Mouse (Mus musculus): Measurements from ENCODE around the gene Gm10192. TPM values are rescaled to one million over a fixed set of nuclear protein-coding genes. Genes with fewer than 3 reads are reported as not detected.
"Not testable (repeated sequence)": the region's sequence is repeated elsewhere in the genome, so short reads cannot be mapped to it uniquely, and the experiment has no call there.

Gm10192 gene
- not detected in 2 replicates for polyA plus RNA-seq (2016; fragmentation: Nextera tagmentation; extraction: Ambion mirVana)

DNA sequence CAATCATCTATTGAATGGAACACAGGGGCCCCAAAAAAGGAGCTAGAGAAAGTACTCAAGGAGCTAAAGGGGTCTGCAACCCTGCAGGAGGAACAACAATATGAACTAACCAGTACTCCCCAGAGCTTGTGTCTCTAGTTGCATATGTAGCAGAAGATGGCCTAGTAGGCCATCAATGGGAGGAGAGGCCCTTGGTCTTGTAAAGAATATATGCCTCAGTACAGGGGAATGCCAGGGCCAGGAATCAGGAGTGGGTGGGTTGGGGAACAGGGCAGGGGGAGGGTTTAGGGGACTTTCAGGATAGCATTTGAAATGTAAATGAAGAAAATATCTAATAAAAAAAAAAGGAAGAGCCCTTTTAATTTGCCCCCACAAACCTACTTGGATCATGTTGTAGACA is at the start of gene Gm10192:
Gene Gm10192, minus strand, starts transcription at position 101 of the 400 bp plus-strand sequence.
- H3K27ac ChIP-seq; H3K4me3 ChIP-seq; ATAC-seq (ENCODE audit: low FRiP score): not testable (repeated sequence)

DNA sequence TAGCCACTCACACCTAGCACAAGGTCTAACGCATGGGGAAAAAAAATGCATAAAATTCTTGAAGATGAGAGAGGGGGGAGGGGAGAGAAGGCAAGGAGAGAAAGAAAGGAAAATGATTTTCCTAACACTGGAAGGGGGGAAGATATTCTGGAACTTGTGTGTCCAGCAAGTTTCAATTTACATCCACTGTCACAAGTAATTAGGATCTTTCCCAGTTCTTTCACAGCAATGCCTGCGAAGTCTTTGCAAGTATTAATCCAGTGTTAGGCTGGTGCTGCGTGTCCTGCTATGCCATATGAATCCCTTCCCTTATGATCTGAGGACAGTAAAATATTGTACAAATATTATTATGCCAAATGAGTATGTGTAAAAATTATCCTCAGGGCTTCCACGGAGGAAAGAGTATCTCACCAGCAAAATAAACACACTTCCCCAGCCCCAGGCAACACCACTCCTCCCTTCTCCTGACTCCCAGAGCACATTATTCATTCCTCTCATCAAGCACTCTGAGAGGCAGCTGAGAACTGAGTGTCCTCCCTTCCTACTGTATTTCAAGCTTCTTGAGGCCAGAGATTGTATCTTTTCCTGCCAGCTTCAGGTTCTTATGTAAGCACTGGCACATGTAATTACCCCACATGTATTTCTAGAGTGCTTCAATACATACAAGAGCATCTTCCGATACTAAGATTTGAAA is 47.6 kb upstream of the Gm10192 start:
- no peak for ATAC-seq (ENCODE audit: low FRiP score)

More for the DNA sequence above, at the start of gene Gm10192:
- not testable (repeated sequence) for H3K36me3 ChIP-seq; H3K4me1 ChIP-seq; H3K9me3 ChIP-seq (replicated peaks); H3K4me2 ChIP-seq (replicated peaks); H3K27me3 ChIP-seq; H3K9ac ChIP-seq

DNA sequence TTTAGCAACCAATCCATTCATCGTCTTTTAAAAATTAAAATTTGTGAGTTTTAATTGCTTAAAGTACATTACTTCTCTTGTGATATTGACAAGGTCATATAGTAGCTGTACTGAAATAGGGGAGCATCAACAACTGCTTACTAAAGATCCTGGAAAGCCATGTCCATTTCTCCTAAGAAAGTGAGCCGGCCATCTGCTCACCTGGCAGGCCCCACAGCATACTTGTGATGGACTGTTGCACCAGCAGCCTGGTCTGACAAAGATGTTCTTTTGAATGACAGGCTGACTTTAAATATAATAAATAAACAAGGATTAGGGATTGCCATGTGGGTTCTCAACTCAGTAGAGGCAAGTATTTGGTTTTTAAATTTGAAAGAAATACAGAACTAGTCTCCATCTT is 36.7 kb upstream of the Gm10192 start:
- H3K36me3 ChIP-seq = no peaks in the 10 kb centered on the region
- H3K27ac ChIP-seq = no peak overlapping the region
- no peak for ATAC-seq (ENCODE audit: low FRiP score)
- H3K9ac ChIP-seq = no peak overlapping the region
- no peaks in the 10 kb centered on the region for H3K4me1 ChIP-seq
- 94% methylated on average over 2 of the region's 2 CpGs for WGBS
- H3K27me3 ChIP-seq = no peaks in the 10 kb centered on the region
- H3K4me3 ChIP-seq = no peak overlapping the region
- no peaks in the 10 kb centered on the region for H3K9me3 ChIP-seq (replicated peaks)
- no peak overlapping the region for H3K4me2 ChIP-seq (replicated peaks)

More for the DNA sequence above, 47.6 kb upstream of the Gm10192 start:
- Histone ChIP-seq H3K27me3 (no peaks in the 10 kb centered on the region), H3K9ac (no peak overlapping the region), H3K9me3 (replicated peaks) (no peaks in the 10 kb centered on the region), H3K4me2 (replicated peaks) (no peak overlapping the region), H3K4me1 (no peaks in the 10 kb centered on the region), H3K4me3 (no peak overlapping the region), H3K36me3 (no peaks in the 10 kb centered on the region), H3K27ac (no peak overlapping the region)
- 54% methylated on average over 5 of the region's 5 CpGs for WGBS

DNA sequence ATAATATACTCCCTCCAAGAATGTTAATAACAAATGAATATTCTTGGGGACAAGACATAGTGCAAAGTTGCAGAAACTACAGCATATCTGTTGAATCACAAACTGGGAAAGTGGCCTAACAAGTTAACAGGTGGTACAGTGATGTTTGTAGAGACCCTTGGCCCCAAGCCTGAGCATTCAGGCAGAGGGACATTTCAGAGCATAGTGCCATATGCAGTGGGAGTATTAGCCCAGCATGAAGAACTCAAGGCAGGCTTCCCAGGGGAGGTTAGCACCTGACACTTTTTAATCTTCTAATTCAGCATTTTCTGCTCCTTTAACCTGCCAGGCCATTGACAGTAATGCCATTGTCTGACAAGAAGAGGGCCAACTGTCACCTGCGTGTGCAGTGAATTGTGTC is 34.9 kb upstream of the Gm10192 start:
- Histone ChIP-seq H3K9ac (no peak overlapping the region), H3K4me2 (replicated peaks) (no peak overlapping the region), H3K27ac (no peak overlapping the region), H3K4me3 (no peak overlapping the region), H3K9me3 (replicated peaks) (no peaks in the 10 kb centered on the region), H3K4me1 (no peaks in the 10 kb centered on the region), H3K27me3 (no peaks in the 10 kb centered on the region), H3K36me3 (no peaks in the 10 kb centered on the region)
- 79% methylated on average over 1 of the region's 1 CpGs for WGBS
- no peak for ATAC-seq (ENCODE audit: low FRiP score)

DNA sequence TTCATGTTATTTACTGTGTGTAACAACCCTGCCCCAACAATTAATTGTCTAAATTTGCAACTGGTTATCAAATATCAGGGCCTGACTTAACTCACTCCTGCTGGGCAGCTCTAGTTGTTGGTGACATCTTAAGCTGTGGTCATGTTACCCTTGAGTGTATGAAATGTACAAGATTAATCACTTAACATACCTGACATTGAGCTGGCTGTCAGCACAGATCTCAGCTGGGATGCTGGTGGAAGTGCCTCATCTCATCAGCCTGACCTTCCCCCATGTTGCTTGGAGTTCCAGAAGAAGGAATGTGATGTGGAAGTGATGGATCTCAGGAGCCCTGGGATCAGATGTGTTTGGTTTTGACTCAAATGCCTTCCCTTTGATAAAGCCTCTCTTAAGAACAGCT is 29.5 kb upstream of the Gm10192 start:
- no peak for ATAC-seq (ENCODE audit: low FRiP score)
- H3K27ac ChIP-seq = no peak overlapping the region
- H3K4me1 ChIP-seq = no peaks in the 10 kb centered on the region
- H3K4me2 ChIP-seq (replicated peaks) = no peak overlapping the region
- H3K36me3 ChIP-seq = no peaks in the 10 kb centered on the region
- no peaks in the 10 kb centered on the region for H3K9me3 ChIP-seq (replicated peaks)
- no peaks in the 10 kb centered on the region for H3K27me3 ChIP-seq
- H3K4me3 ChIP-seq = no peak overlapping the region
- no peak overlapping the region for H3K9ac ChIP-seq

DNA sequence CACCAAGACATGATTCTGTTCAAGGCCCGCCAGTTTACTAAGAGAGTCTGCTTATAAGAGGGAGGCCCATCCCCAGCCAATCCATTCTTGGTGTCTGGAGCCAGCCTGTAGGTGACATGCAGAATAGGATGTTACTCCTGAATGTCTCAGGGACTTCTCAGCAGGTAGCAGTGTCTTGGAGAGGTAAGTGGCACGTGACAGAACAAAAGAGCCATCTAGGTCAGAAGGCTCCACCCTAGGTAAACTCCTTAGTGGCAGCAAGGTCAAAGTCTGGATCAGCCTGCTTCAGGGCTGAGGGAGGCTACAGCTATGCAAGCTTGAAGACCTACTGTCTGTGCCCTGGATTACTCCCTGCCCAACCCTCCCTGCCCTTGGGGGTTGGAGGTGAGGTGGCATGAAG is 20.0 kb upstream of the Gm10192 start:
- H3K27me3 ChIP-seq; H3K4me1 ChIP-seq; H3K27ac ChIP-seq; H3K9ac ChIP-seq; H3K9me3 ChIP-seq (replicated peaks); ATAC-seq (ENCODE audit: low FRiP score); H3K4me3 ChIP-seq; H3K36me3 ChIP-seq; H3K4me2 ChIP-seq (replicated peaks): not testable (repeated sequence)
- 58% methylated on average over 2 of the region's 2 CpGs for WGBS

DNA sequence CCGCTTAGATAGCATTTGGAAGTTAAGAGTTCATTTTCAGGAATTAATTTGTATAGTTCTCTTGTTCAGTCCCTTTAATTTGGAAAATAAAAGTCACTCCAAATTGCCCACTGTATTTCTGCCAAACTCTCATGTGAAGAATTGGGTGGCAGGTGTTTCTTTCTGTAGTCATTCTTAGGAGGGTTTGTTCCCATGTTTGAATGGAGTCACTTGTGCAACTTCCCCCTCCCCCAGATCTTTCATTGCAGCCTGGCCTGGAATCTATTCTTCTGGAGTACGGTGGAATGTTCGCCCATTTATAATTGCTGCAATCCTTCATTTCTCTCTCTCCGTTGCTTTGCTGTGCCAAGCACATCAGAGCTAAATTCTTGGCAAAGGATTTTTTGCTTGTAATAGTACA is 10.2 kb upstream of the Gm10192 start:
- ATAC-seq (ENCODE audit: low FRiP score) = peak; percentile 58; the same call in 1 of the 2 replicates
- Histone ChIP-seq H3K9me3 (replicated peaks) (no peaks in the 10 kb centered on the region), H3K36me3 (no peaks in the 10 kb centered on the region), H3K4me1 (no peaks in the 10 kb centered on the region; the same call in 1 of the 2 replicates), H3K27me3 (no peaks in the 10 kb centered on the region), H3K9ac (no peak overlapping the region), H3K4me2 (replicated peaks) (no peak overlapping the region), H3K4me3 (no peak overlapping the region), H3K27ac (no peak overlapping the region)
- 38% methylated on average over 4 of the region's 4 CpGs for WGBS

DNA sequence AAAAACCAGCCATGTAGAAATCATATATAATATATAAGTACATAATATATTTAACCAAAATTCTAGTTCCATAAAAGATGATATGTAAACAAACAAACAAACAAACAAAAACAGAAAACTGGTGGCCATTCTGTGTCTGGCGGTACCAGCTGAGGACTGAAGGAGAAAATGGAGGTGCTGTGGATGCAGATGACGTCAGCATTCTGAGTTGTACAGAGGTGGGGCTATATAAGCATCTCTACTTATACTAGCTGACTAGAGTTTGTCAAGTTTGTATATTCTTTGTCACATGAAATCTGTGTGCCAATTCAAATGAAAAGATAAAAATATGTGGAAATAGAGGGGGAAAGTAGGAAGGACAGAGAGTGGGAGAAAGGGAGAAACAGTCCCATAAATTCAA is 9.6 kb upstream of the Gm10192 start:
- Histone ChIP-seq H3K4me2 (replicated peaks) (no peak overlapping the region), H3K9me3 (replicated peaks) (no peaks in the 10 kb centered on the region), H3K4me1 (no peaks in the 10 kb centered on the region; the same call in 1 of the 2 replicates), H3K36me3 (no peaks in the 10 kb centered on the region), H3K9ac (no peak overlapping the region), H3K4me3 (no peak overlapping the region), H3K27ac (no peak overlapping the region), H3K27me3 (no peaks in the 10 kb centered on the region)
- ATAC-seq (ENCODE audit: low FRiP score) = no peak
- WGBS = 66% methylated on average over 2 of the region's 2 CpGs

DNA sequence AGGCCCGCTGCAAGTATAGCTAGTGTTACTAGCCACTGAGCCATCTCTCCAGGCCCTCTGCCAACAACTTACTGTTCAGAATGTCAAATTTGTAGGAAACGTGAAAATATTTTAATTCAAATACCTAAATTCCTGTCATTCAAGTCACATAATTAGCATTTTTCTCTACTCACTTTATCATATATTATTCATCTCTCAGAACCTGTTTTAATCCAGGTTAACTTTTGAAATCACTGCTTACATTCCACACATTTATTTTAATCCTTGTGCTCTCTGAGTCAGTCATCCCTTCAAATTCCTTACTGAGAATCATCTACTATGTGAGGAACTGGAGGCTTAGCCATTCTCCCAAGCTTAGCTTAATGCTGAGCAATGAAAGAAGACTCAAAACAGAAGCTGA is 2.6 kb downstream of the Gm10192 start:
- H3K4me3 ChIP-seq = no peak overlapping the region
- H3K27me3 ChIP-seq = no peaks in the 10 kb centered on the region
- H3K4me2 ChIP-seq (replicated peaks) = no peak overlapping the region
- no peaks in the 10 kb centered on the region for H3K36me3 ChIP-seq
- H3K27ac ChIP-seq = no peak overlapping the region
- ATAC-seq (ENCODE audit: low FRiP score) = no peak
- H3K4me1 ChIP-seq = no peaks in the 10 kb centered on the region
- WGBS = 88% methylated on average over 2 of the region's 2 CpGs
- H3K9ac ChIP-seq = no peak overlapping the region
- no peaks in the 10 kb centered on the region for H3K9me3 ChIP-seq (replicated peaks)

DNA sequence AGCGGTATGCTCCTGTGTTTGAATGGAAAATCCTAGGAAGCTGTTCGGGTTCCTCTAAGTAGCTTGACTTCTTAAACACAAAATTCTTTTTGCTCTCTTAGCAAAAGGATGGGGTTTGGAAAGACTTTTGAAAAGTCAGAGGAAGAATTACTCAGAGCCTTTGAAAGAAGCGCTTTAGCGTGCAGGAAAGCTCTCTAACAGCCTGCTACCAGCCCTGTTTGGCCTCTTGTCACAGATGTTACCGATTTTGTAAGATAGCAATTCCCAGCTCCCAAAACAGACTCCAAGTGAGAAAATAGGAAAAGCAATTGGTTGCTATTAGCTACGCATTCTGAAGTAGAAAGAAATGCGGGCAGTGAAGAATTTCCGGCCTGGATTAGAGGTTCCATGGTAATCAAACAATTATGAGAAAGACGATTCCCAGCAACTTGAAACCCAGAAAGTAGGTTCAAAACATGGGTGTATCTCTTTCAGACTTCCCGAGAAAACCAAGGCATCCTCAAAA is 26.1 kb downstream of the Gm10192 start:
- Histone ChIP-seq H3K4me2 (replicated peaks) (0 out of 2 replicates have a peak overlapping the region, but pooled peaks have one; percentile 0), H3K4me1 (peaks cover 8% of the 10 kb centered on the region), H3K36me3 (no peaks in the 10 kb centered on the region), H3K9ac (no peak overlapping the region), H3K9me3 (replicated peaks) (no peaks in the 10 kb centered on the region), H3K4me3 (no peak overlapping the region), H3K27ac (no peak overlapping the region), H3K27me3 (no peaks in the 10 kb centered on the region)
- no peak for ATAC-seq (ENCODE audit: low FRiP score)
- 48% methylated on average over 10 of the region's 10 CpGs for WGBS

DNA sequence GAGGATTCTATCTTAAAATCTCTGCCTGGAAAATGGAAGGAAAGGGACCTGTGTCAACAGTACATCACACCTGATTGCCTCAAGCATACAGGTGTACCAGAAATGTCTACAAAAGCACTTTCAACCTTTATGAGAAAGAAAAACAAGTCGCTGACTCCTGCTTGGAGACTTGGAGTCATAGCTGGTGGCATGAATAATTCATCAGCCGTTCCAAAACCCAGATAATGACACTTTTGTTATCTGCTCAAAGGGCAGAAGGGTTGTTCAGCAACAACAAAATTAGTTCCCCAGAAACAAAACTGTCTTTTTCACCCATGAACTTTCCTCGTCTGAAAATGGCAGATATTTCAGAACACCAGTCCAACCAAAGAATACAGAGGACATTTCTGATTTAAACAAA is 26.9 kb downstream of the Gm10192 start:
- Histone ChIP-seq H3K9me3 (replicated peaks) (no peaks in the 10 kb centered on the region), H3K4me2 (replicated peaks) (no peak overlapping the region), H3K27me3 (no peaks in the 10 kb centered on the region), H3K27ac (no peak overlapping the region), H3K9ac (no peak overlapping the region), H3K4me1 (peaks cover 8% of the 10 kb centered on the region), H3K4me3 (no peak overlapping the region), H3K36me3 (no peaks in the 10 kb centered on the region)
- 28% methylated on average over 3 of the region's 3 CpGs for WGBS
- ATAC-seq (ENCODE audit: low FRiP score) = no peak

DNA sequence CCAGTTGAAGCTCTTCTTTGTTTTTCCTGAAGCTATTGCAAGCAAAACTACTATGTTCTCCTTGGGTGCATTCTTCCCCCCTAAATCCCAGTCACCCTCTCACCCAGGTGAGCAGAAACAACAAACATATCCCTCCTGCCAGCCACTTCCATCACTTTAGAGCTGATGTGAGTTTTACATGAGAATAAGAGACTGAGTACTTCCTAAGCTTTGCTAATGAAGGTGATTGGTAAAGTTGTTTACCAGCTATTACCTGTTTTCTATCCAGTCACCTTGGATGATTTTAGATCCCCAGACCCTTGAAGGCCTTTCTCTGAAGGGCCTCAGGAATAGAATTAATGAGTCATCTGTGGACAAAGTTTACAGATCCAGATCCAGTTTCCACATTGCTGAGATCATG is 29.4 kb downstream of the Gm10192 start:
- no peak overlapping the region for H3K27ac ChIP-seq
- no peaks in the 10 kb centered on the region for H3K36me3 ChIP-seq
- H3K4me1 ChIP-seq = peaks cover 8% of the 10 kb centered on the region
- ATAC-seq (ENCODE audit: low FRiP score) = no peak
- no peak overlapping the region for H3K9ac ChIP-seq
- H3K4me2 ChIP-seq (replicated peaks) = no peak overlapping the region
- no peak overlapping the region for H3K4me3 ChIP-seq
- no peaks in the 10 kb centered on the region for H3K9me3 ChIP-seq (replicated peaks)
- H3K27me3 ChIP-seq = no peaks in the 10 kb centered on the region

DNA sequence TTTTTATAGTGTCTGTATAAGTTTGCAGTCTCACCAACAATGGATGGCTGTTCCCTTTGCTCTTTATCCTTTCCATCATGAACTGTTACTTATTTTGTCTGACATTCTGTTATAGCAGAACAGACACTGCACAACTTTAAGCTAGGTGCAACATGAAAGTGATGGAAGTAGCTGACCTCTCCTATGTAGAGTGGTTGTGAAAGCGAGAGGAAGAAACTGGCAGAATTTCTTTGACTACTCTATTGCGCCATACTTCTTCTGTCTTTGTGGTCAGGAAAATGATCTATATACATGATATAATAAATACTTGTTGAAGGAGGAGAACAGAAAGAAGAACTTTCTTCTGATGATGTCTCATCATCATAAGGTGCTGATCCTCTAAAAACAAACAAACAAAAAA is 40.5 kb downstream of the Gm10192 start:
- WGBS = 97% methylated on average over 2 of the region's 2 CpGs
- ATAC-seq (ENCODE audit: low FRiP score) = no peak
- H3K36me3 ChIP-seq = no peaks in the 10 kb centered on the region
- H3K9ac ChIP-seq = no peak overlapping the region
- H3K27me3 ChIP-seq = no peaks in the 10 kb centered on the region
- H3K4me2 ChIP-seq (replicated peaks) = no peak overlapping the region
- no peaks in the 10 kb centered on the region for H3K9me3 ChIP-seq (replicated peaks)
- no peak overlapping the region for H3K27ac ChIP-seq
- H3K4me3 ChIP-seq = no peak overlapping the region
- H3K4me1 ChIP-seq = no peaks in the 10 kb centered on the region
